Mouse (Mus musculus) midbrain, embryonic 14.5 days (tissue): ENCODE data around the gene Gpank1. TPM values are rescaled to one million over a fixed set of nuclear protein-coding genes. Genes with fewer than 3 reads are reported as not detected.

Experiments
- ATAC-seq: fragments of 200-750 bp; cut with Nextera tagmentation; 2 replicates; pipeline ENCODE4 v1.8.0; 2017; ENCODE audit warnings: moderate number of reproducible peaks, moderate library complexity; ENCODE audit not compliant: low FRiP score, low TSS enrichment
- DNase-seq: peaks from one replicate; pipeline ENCODE4 v3.0.0-alpha.2; 2015
- H3K27ac ChIP-seq: fragments of 300-500 bp; sonication (generic); replicated peaks from 2 replicates; pipeline ENCODE4 v1.5.1; 2014; ENCODE audit warnings: mild to moderate bottlenecking, low read depth, low read length, moderate library complexity
- H3K27me3 ChIP-seq: fragments of 300-500 bp; sonication (generic); 2 replicates; pipeline ENCODE4 v1.6.1; 2014; ENCODE audit warnings: low read length, control low read depth, mixed read lengths; ENCODE audit not compliant: control insufficient read depth, insufficient read depth
- H3K36me3 ChIP-seq: fragments of 300-500 bp; sonication (generic); 2 replicates; pipeline ENCODE4 v1.6.1; 2014; ENCODE audit warnings: low read length, control low read depth; ENCODE audit not compliant: control insufficient read depth, insufficient read depth
- H3K4me1 ChIP-seq: fragments of 300-500 bp; sonication (generic); 2 replicates; pipeline ENCODE4 v1.6.1; 2014; ENCODE audit warnings: mild to moderate bottlenecking, antibody characterized with exemption, low read length, control low read depth; ENCODE audit not compliant: control insufficient read depth, insufficient read depth
- H3K4me2 ChIP-seq: fragments of 300-500 bp; sonication (generic); 2 replicates; pipeline ENCODE4 v1.6.1; 2014; ENCODE audit warnings: mild to moderate bottlenecking, low read length, moderate library complexity
- H3K4me3 ChIP-seq: fragments of 300-500 bp; sonication (generic); replicated peaks from 2 replicates; pipeline ENCODE4 v1.5.1; 2014; ENCODE audit warnings: low read depth, low read length
- H3K9ac ChIP-seq: fragments of 300-500 bp; sonication (generic); replicated peaks from 2 replicates; pipeline ENCODE4 v1.6.1; 2014; ENCODE audit warnings: mild to moderate bottlenecking, low read length, moderate library complexity
- H3K9me3 ChIP-seq: fragments of 300-500 bp; sonication (generic); 2 replicates; pipeline ENCODE4 v1.6.1; 2016; ENCODE audit warnings: low read length, control low read depth, mixed read lengths; ENCODE audit not compliant: control insufficient read depth
- WGBS: fragments of 180-500 bp; shearing (Covaris S2); extraction: QIAGEN DNeasy Blood & Tissue Kit; methylation state at CpG from one replicate; pipeline ENCODE4 v1.1.7; 2014; 5-methylcytosine and 5-hydroxymethylcytosine counted together
- polyA plus RNA-seq: library from polyadenylated mRNA; unstranded; fragments of >200 nt; fragmentation: Nextera tagmentation; extraction: Ambion mirVana; gene quantifications from 2 replicates; pipeline ENCODE4 v1.2.1, GENCODE M21; 2014

Gpank1 gene
- polyA plus RNA-seq, 1 experiment from 2014 or later: 24.2 TPM

- Histone ChIP-seq H3K9ac (no peak overlapping the region), H3K27me3 (no peaks in the 10 kb centered on the region), H3K4me3 (no peak overlapping the region), H3K4me1 (no peaks in the 10 kb centered on the region), H3K27ac (no peak overlapping the region), H3K9me3 (no peaks in the 10 kb centered on the region), H3K4me2 (no peak overlapping the region), H3K36me3 (peaks cover 99% of the 10 kb centered on the region)
- 92% methylated on average over 5 of the region's 5 CpGs for WGBS
- ATAC-seq: no peak
- DNase-seq: no peak
These were observed 24.9 kb downstream of the Gpank1 start for GRCm38 (mm10) chr17:35146139-35146538.

- H3K27me3 ChIP-seq: no peaks in the 10 kb centered on the region
- no peak overlapping the region for H3K4me2 ChIP-seq
- no peak for ATAC-seq
- 0 out of 2 replicates have a peak overlapping the region, but pooled peaks have one; percentile 34 for H3K27ac ChIP-seq
- no peak overlapping the region for H3K4me3 ChIP-seq
- no peak for DNase-seq
- WGBS: 65% methylated on average over 3 of the region's 3 CpGs
- no peaks in the 10 kb centered on the region for H3K9me3 ChIP-seq
- no peaks in the 10 kb centered on the region for H3K4me1 ChIP-seq
- no peak overlapping the region for H3K9ac ChIP-seq
- peaks cover 99% of the 10 kb centered on the region for H3K36me3 ChIP-seq
These were observed 26.1 kb downstream of the Gpank1 start for GRCm38 (mm10) chr17:35147348-35147747.

- DNase-seq (no peak), ATAC-seq (no peak)
- H3K9me3 ChIP-seq: no peaks in the 10 kb centered on the region
These were observed 26.8 kb downstream of the Gpank1 start for GRCm38 (mm10) chr17:35147922-35148639.

GRCm38 (mm10) chr17:35152121-35152520 lies 30.9 kb downstream of the Gpank1 start:
- Histone ChIP-seq H3K4me1 (no peaks in the 10 kb centered on the region), H3K36me3 (peaks cover 99% of the 10 kb centered on the region), H3K4me3 (no peak overlapping the region), H3K9ac (no peak overlapping the region), H3K9me3 (no peaks in the 10 kb centered on the region), H3K4me2 (no peak overlapping the region), H3K27me3 (no peaks in the 10 kb centered on the region), H3K27ac (no peak overlapping the region)
- ATAC-seq (no peak), DNase-seq (no peak)
- WGBS: 96% methylated on average over 4 of the region's 4 CpGs

More at GRCm38 (mm10) chr17:35147922-35148639, 26.8 kb downstream of the Gpank1 start:
- 75% methylated on average over 5 of the region's 5 CpGs for WGBS
- no peak overlapping the region for H3K4me3 ChIP-seq
- H3K4me1 ChIP-seq: no peaks in the 10 kb centered on the region
- H3K9ac ChIP-seq: no peak overlapping the region
- peaks cover 99% of the 10 kb centered on the region for H3K36me3 ChIP-seq
- no peaks in the 10 kb centered on the region for H3K27me3 ChIP-seq
- H3K27ac ChIP-seq: no peak overlapping the region
- no peak overlapping the region for H3K4me2 ChIP-seq

GRCm38 (mm10) chr17:35153077-35153476 lies 31.8 kb downstream of the Gpank1 start:
- no peak for ATAC-seq

GRCm38 (mm10) chr17:35153931-35154330 lies 32.7 kb downstream of the Gpank1 start:
- no peaks in the 10 kb centered on the region for H3K27me3 ChIP-seq
- peaks cover 99% of the 10 kb centered on the region for H3K36me3 ChIP-seq
- H3K4me2 ChIP-seq: no peak overlapping the region
- no peak overlapping the region for H3K4me3 ChIP-seq
- no peak overlapping the region for H3K27ac ChIP-seq
- DNase-seq (no peak), ATAC-seq (no peak)
- no peak overlapping the region for H3K9ac ChIP-seq
- no peaks in the 10 kb centered on the region for H3K4me1 ChIP-seq
- WGBS: 94% methylated on average over 4 of the region's 4 CpGs
- no peaks in the 10 kb centered on the region for H3K9me3 ChIP-seq

More at GRCm38 (mm10) chr17:35153077-35153476, 31.8 kb downstream of the Gpank1 start:
- H3K4me3 ChIP-seq: no peak overlapping the region
- DNase-seq: no peak
- no peaks in the 10 kb centered on the region for H3K4me1 ChIP-seq
- no peak overlapping the region for H3K4me2 ChIP-seq
- H3K27me3 ChIP-seq: no peaks in the 10 kb centered on the region
- H3K9ac ChIP-seq: no peak overlapping the region
- 94% methylated on average over 9 of the region's 9 CpGs for WGBS
- H3K36me3 ChIP-seq: peaks cover 99% of the 10 kb centered on the region
- H3K27ac ChIP-seq: no peak overlapping the region
- no peaks in the 10 kb centered on the region for H3K9me3 ChIP-seq

GRCm38 (mm10) chr17:35154616-35155015 lies 33.4 kb downstream of the Gpank1 start:
- Histone ChIP-seq H3K9ac (no peak overlapping the region), H3K9me3 (no peaks in the 10 kb centered on the region), H3K27ac (no peak overlapping the region), H3K4me1 (no peaks in the 10 kb centered on the region), H3K4me2 (no peak overlapping the region), H3K27me3 (no peaks in the 10 kb centered on the region), H3K4me3 (no peak overlapping the region), H3K36me3 (peaks cover 99% of the 10 kb centered on the region)
- 78% methylated on average over 7 of the region's 7 CpGs for WGBS
- no peak for DNase-seq
- ATAC-seq: no peak

- Histone ChIP-seq H3K4me1 (no peaks in the 10 kb centered on the region), H3K27me3 (no peaks in the 10 kb centered on the region), H3K4me2 (no peak overlapping the region), H3K27ac (no peak overlapping the region), H3K9me3 (no peaks in the 10 kb centered on the region), H3K36me3 (peaks cover 99% of the 10 kb centered on the region), H3K4me3 (no peak overlapping the region), H3K9ac (no peak overlapping the region)
- ATAC-seq (no peak), DNase-seq (no peak)
- 94% methylated on average over 12 of the region's 12 CpGs for WGBS
These were observed 34.2 kb downstream of the Gpank1 start for GRCm38 (mm10) chr17:35155451-35155850.
